Mouse (Mus musculus) ES-Bruce4 (cell line): ENCODE measurements around the gene Rmnd5a. TPM values are rescaled to one million over a fixed set of nuclear protein-coding genes. Genes with fewer than 3 reads are reported as not detected.

Source experiments
- H3K27ac ChIP-seq: 2 replicates; pipeline ENCODE4 v1.5.1; 2012; ENCODE audit warnings: low read length, inconsistent platforms; ENCODE audit not compliant: insufficient read depth
- H3K27me3 ChIP-seq: 2 replicates; pipeline ENCODE4 v1.6.1; 2012; ENCODE audit warnings: mild to moderate bottlenecking, low read length, inconsistent platforms; ENCODE audit not compliant: control insufficient read depth, poor library complexity, insufficient read depth, severe bottlenecking
- H3K36me3 ChIP-seq: 2 replicates; pipeline ENCODE4 v1.6.1; 2012; ENCODE audit warnings: inconsistent platforms, mild to moderate bottlenecking, low read length, moderate library complexity; ENCODE audit not compliant: control insufficient read depth, poor library complexity, insufficient read depth, severe bottlenecking
- H3K4me1 ChIP-seq: one replicate; pipeline ENCODE4 v1.8.1; 2011; ENCODE audit warnings: low read length; ENCODE audit not compliant: control insufficient read depth, insufficient read depth
- H3K4me3 ChIP-seq: 2 replicates; pipeline ENCODE4 v1.5.1; 2011; ENCODE audit warnings: low read depth, mild to moderate bottlenecking, low read length
- H3K9ac ChIP-seq: 2 replicates; pipeline ENCODE4 v1.6.1; 2012; ENCODE audit warnings: low read depth, mild to moderate bottlenecking, inconsistent platforms; ENCODE audit not compliant: poor library complexity, severe bottlenecking
- H3K9me3 ChIP-seq: replicated peaks from 2 replicates; pipeline ENCODE4 v1.6.1; 2012; ENCODE audit warnings: mild to moderate bottlenecking, low read length, inconsistent platforms; ENCODE audit not compliant: control insufficient read depth, poor library complexity, insufficient read depth, severe bottlenecking
- CTCF ChIP-seq: IDR thresholded peaks from one replicate; pipeline ENCODE4 v1.8.1; 2011; ENCODE audit warnings: low read depth, low read length
- EP300 ChIP-seq: IDR thresholded peaks from 2 replicates; pipeline ENCODE4 v1.6.1; 2011; ENCODE audit warnings: low read depth, low read length; ENCODE audit not compliant: insufficient read depth
- POLR2A ChIP-seq: IDR thresholded peaks from one replicate; pipeline ENCODE4 v1.8.1; 2011; ENCODE audit warnings: low read length; ENCODE audit not compliant: insufficient read depth
- polyA plus RNA-seq: library from polyadenylated mRNA; stranded (reverse); fragments of >200 nt; gene quantifications from 2 replicates; pipeline ENCODE4 v1.2.4, GENCODE M21; 2011; ENCODE audit warnings: low read depth; ENCODE audit not compliant: missing spikeins, insufficient read depth, insufficient read length

The Rmnd5a gene
- polyA plus RNA-seq, 1 experiment = 86.1 TPM

DNA sequence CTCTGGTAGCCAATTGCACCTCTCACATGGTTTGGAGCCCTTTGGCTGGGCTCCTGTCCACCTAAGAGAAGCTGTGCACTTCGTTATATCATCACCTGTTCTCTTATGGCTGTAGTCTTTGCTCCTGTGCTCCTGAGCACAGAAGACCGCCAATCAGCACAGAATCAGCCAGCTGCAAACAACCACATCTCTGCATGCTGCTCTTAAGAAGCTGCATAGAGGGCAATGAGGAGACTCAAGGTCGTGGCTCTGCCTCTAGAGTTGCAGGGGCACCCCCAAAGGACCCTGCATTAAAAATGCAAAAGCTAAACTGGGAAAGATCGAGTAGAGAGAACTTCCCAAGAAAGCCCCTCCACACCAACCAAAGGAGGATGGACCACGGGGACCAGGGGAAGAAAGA, 79.7 kb downstream of the Rmnd5a start:
- Histone ChIP-seq H3K36me3 (no peaks in the 10 kb centered on the region), H3K27me3 (no peaks in the 10 kb centered on the region; the same call in 1 of the 2 replicates), H3K4me3 (no peak overlapping the region), H3K9me3 (no peaks in the 10 kb centered on the region), H3K27ac (no peak overlapping the region), H3K4me1 (no peaks in the 10 kb centered on the region), H3K9ac (no peak overlapping the region)
- TF ChIP-seq EP300 (no peak), POLR2A (no peak), CTCF (no peak)

DNA sequence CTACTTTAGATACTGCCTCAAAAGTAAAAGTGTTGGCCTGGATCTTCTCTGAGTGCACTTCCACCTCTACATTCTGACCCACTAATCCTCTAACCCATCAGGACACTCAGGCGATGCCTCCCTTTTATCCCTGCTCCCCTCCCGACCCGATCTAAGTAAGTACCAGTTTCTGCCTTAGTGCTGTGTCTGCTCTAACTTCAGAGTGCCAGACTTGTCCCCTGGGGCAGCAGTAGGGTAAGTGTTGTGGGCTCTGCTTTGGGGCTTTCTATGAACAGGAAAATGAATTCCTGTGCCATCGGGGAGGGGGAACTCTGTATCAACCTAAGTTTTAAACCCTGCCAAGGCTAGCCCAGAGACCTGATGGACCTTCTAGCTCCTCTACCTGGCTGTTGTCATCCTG, 80.2 kb downstream of the Rmnd5a start:
- Histone ChIP-seq H3K4me1 (no peaks in the 10 kb centered on the region), H3K36me3 (no peaks in the 10 kb centered on the region), H3K9me3 (no peaks in the 10 kb centered on the region), H3K9ac (no peak overlapping the region), H3K27ac (no peak overlapping the region), H3K27me3 (no peaks in the 10 kb centered on the region; the same call in 1 of the 2 replicates), H3K4me3 (no peak overlapping the region)
- no peak for TF ChIP-seq CTCF
- no peak for TF ChIP-seq EP300
- TF ChIP-seq POLR2A = no peak

DNA sequence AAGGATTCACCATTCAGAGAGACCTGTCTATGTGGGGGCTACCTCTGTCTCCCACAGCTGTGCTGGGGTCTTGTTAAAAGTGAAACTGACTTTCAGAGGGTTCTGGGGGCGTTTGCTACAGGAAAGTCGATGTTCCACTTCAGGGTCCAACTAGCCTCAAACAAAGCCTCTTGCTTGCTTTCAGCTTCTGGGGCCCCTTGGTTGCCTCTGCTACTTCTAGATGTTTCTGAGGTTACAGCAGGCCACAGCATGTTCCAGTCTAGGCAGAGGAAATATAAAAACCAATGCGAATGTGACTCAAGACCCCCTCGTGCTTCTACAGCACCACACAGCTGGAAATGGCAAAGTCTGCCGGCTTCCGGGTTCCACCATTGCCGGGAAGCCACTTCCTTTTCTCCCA, 82.9 kb downstream of the Rmnd5a start:
- H3K4me1 ChIP-seq = no peaks in the 10 kb centered on the region
- H3K9me3 ChIP-seq = no peaks in the 10 kb centered on the region
- H3K27me3 ChIP-seq = no peaks in the 10 kb centered on the region; the same call in 1 of the 2 replicates
- H3K9ac ChIP-seq = no peak overlapping the region
- H3K4me3 ChIP-seq = no peak overlapping the region
- no peak for TF ChIP-seq EP300
- no peak for TF ChIP-seq CTCF
- no peak for TF ChIP-seq POLR2A
- no peaks in the 10 kb centered on the region for H3K36me3 ChIP-seq
- H3K27ac ChIP-seq = no peak overlapping the region

DNA sequence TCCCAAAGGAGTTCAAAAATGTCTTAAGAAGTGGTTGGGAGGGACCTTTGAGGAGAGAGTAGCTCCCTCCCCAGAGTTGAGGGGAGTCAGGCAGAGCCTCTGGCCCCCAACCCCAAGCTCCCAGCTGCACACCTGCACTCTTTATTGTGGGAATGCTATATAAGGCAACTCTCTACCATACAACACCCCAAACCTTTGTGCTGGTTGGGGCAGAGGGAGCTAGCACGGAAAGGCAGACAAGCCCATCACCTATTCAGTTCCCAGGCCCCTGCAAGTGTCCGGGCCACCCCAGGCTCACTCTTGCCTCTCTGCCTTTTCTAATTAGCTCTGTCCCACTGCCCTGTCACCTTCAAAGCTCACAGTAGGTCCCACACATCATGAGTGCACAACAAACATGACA, 86.7 kb downstream of the Rmnd5a start:
- no peak for TF ChIP-seq POLR2A
- TF ChIP-seq CTCF = no peak
- no peak for TF ChIP-seq EP300
- Histone ChIP-seq H3K36me3 (no peaks in the 10 kb centered on the region), H3K27ac (no peak overlapping the region), H3K4me1 (no peaks in the 10 kb centered on the region), H3K9ac (no peak overlapping the region), H3K4me3 (no peak overlapping the region), H3K27me3 (no peaks in the 10 kb centered on the region), H3K9me3 (no peaks in the 10 kb centered on the region)

DNA sequence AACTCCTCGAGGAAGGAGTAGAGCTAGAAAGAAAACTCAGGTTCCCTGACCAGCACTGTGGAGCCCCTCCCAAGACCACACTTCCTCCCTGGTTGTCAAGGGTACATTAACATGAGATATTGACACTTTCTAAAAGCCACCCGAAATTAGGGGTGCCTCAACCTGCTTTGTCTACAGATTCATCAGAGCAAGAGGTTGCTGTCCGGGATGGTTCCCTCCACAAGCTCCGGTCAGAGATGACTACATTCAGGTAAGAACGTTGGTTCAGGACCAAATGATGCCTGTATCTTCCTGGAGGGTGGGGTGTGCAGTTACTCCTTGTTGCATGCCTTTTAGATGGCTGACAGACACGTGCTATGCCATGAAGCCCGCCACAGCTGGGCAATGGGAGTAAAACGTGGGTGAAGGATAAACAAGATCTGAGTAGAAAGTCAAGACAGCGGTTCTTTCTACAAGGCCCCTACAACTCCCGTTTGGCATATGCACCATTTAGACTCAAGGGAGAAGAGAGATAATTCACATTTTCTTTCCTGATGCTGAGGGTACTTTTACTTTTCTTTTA, 87.5 kb downstream of the Rmnd5a start:
- no peak overlapping the region for H3K27ac ChIP-seq
- H3K4me3 ChIP-seq = no peak overlapping the region
- no peaks in the 10 kb centered on the region for H3K27me3 ChIP-seq
- TF ChIP-seq CTCF (no peak), EP300 (no peak), POLR2A (no peak)
- no peaks in the 10 kb centered on the region for H3K9me3 ChIP-seq
- no peaks in the 10 kb centered on the region for H3K36me3 ChIP-seq
- H3K4me1 ChIP-seq = no peaks in the 10 kb centered on the region
- no peak overlapping the region for H3K9ac ChIP-seq

DNA sequence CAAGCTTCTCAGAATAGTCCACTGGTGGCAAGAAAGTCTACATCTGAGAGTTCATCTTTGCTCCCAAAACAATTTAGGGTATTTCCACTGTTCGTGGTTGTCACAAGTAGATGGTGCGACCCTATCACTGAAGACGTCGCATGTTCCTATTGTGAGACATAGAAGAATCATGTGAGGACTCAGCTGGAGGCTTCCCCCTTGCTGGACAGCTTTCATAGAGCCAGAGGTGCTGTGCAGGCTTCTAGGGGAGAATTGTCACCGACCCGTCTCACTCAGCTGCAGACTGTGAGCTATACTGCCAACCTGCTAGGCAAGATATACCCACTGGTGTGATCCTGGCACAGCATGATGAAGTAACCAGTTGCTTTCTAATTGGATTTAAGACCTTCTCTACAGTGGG, 88.2 kb downstream of the Rmnd5a start:
- H3K4me3 ChIP-seq = no peak overlapping the region
- no peaks in the 10 kb centered on the region for H3K27me3 ChIP-seq
- H3K9me3 ChIP-seq = no peaks in the 10 kb centered on the region
- no peak overlapping the region for H3K9ac ChIP-seq
- H3K4me1 ChIP-seq = no peaks in the 10 kb centered on the region
- no peaks in the 10 kb centered on the region for H3K36me3 ChIP-seq
- TF ChIP-seq POLR2A = no peak
- no peak for TF ChIP-seq CTCF
- TF ChIP-seq EP300 = no peak
- no peak overlapping the region for H3K27ac ChIP-seq
